Mouse (Mus musculus): ENCODE measurements around the gene Scn4b.

Scn4b gene

DNA sequence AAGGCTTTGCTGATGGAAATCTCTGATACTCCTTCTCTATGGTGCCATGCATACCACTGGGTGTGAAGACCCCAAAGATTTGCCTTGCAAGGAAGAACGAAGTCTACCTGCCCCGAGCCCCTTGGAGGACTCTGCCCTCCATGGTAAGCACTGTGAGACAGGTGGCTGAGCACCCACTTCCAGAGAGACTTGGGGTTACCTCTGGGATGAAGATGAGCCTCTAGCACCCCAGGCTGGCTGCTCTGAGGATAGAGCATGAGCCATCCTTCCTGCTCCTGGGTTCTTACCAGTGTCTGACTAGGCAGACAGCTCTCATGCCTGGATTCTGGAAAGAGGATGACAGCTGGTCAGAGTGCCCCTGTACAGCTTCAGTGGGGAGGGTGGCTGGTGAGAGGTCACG is 8.1 kb upstream of the Scn4b start:
- DNase-seq, result no peak

DNA sequence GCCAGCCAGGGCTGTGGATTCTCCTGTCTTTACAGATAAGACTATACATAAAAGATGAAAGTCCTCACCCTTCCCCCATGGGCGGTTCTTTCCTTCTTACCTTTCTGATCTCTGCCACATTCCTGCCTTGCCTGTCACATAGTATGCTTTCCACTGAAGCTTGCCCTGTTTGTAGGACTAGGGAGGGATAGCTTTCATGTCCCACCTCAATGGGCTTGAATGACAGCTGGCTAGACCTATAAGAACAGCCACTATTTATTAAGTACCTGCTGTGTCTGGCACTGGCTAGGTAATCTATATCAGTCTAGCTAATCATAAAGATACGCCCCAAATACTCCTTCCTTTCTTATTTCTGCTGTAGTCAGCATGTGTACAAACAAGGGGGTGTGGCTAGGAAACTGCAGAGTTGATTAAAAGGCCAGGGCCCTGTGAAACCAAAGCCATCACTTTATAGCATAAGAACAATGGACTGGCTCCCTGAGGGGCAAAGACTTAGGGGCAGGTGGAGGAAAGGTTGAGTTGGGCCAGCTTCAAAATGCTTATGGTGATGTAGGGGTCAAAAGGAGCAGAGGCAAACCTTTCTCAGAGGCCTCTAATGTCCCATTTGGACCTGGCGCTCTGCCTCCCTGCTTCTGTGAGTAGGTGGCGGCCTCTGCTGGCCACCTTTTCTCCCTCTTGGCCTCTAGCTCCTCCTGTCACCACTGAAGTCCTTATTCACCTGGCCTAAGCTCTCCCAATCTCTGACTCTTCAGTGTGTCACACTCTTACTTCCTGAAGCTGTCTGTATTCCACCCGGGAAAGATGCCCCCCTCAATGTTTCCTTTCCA is 4.5 kb upstream of the Scn4b start:
- DNase-seq, result peak; percentile 85

DNA sequence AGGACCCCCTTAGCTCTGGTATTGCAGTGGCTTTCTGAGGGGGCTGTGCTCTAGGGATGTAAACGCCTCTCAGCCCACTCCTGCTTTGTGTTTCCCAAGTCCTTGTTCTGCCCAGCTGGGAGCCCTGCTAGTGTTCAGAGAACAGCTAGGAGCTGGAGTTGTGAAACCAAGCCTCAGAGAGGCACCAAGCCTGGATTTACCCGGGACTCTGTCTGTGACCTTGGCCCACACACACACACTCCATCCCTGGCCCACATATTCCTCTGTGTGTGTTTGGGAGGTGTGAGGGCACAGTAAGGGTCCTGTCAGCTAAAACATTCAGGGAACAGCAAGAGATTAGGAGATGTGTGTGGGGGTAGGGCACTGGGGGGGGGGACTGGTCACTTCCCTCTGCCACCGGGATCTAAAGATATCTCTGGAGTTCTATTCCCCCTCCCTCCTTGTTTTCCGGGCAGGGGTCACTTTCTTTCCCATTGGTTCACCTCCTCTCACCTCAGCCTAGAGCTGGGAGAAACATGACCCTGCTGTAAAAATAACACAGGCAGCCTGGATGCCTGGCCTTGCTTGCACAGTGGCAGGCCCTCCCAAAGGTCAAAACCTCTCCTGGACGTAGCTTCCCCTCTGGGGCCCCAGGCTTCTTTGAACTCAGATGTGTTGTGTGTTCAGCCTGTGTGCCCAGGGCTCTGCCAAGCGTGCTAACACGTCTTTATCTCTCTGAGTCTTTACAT is 1.6 kb upstream of the Scn4b start:
- DNase-seq, result no peak

DNA sequence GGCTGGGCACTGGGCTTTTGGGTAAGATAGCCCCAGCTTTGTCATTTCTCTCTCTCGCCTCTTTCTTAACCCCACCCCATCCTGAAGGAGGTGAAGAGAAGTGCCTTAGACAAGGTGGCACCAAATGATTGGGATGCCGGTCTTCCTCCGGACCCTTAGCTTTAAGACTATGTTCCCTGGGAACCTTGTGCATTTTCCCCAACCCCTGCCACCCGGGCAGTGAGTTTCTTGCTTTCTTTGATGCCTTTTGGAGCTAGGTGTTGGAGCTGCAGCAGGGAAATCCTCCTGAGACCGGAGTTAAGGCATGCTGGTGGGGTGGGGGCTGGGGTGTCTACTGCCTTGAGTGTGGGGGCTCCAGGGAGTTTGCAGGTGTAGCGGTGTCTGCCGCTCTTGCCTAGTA is 887 bp downstream of the Scn4b start:
- DNase-seq, result no peak

DNA sequence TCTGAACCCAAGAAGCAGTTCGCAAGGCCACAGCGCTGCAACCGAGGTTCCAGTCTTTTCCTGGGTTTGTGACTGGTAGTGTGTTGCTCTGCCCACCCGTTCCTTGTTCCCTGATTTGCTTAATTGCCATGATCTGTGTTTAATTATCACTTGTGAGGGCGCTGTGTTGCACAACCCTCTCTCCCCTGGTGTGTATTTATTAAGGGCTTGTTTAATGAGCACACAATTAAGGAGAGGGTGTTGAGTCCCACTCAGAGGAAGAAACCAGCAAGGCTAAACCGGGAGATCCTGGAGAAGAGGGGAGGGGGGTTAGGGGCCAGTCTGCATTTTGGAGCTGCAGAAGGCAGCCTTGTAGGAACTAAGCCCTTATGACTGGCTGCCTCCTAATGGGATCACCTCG is 2.8 kb downstream of the Scn4b start:
- DNase-seq, result no peak

DNA sequence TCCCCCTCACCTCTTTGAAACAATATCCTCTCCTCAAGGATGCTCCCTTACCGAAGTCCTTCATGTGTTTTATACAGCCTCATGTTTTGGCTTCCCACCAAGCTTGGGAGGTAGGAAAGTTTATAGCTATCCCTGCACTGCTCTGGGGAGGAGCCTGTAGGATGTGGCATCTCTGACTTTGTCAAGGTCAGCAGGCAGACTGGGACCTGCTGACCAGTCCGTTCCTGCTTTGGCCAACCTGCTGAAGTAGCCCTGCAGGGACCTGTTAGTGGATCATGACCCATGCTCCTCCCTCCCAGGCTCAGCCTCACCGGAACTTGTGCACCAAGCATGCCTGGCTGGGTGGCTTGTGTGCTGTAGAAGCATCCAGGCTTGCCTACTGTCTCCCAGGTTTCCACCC is 4.5 kb downstream of the Scn4b start:
- no peak for DNase-seq

DNA sequence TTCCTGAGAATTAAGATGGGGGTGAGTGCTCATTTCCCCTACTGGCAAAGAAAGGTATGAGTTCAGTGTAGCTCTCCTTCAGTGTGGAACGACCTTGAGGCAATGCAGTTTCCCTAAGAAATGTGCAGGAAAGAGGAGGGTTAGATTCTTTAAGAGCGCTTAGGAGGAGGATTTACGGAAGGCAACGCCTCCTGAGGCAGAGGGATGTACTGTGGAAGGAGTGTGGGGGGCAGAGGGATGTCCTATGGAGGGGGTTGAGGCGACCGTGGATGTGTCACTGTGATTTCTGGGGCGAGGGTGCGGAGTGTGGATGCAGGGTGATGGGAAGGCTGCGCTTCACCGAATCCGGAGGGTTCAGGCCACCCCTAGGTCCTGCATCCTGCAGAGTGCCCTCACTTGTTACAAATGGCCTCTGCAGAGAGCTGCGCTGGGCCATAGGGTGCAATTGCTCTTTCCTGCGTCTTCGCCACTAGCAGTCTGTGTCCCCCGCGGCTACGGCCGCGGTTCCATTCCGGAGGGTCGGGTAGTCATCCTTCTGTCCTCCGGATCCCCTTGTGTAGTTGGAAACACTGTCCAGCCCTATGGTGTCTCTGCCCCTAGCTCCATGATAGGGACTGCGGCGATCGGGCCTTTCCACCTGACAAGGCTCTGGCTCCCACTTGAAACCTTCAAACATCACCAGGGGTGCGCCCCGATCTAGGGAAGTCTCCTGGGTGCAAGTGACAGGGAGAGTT is 7.5 kb downstream of the Scn4b start:
- peak; percentile 35 for DNase-seq

DNA sequence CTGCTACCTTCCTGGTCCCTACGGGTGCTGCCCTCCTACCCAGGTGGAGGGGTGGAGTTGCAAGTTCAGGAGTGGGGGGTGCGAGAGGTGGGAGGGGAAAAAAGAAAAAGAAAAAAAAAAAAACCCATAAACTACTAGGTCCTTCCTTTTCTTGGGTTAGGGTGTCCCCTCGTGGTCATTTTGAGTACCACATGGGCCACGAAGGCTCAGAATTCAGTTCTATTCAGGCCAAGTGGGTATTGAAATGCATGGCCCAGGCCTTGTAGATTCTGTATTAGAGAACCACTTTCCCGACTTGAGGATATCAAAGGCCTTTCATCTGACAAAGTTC is 8.0 kb downstream of the Scn4b start:
- peak; percentile 85 for DNase-seq

DNA sequence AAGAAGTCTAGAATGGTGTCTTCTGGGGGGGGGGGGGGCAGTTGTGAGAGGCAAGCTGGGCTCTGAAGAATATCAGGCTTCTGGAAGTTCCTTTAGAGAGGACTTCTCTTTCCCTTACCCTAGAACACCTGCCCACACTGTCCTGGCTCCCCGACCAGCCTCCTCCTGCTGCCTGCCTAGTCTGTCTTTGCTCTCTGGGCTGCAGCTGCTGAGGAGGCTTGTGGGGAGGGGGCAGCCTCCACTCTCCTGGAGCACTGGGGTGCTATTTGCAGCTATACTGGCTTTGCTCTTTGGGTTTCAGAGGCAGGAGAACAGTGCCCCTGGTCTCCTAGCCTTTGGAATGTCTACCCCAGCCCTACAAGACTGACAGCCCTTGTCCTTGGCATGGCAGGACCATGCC is 12.7 kb downstream of the Scn4b start:
- no peak for DNase-seq

DNA sequence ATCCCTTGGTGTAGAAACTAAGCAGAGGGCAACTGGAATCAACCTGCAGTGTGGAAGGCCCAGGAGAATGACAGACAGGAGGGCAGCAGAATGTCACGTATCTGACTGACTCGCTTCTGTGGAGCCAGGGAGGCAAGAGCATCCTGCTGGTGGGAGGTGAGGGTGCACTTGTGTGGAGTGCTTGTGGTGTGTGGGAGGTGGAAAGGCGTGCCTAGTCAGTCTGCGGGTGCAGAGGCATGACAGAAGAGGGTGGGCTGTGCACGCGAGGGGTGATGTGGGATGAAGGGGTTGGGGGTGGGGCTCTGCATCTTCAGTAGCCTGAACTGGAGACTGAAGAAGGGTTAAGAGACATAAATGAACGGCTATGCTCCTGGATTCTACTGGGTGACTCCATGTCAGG is 15.2 kb downstream of the Scn4b start:
- DNase-seq, result no peak

DNA sequence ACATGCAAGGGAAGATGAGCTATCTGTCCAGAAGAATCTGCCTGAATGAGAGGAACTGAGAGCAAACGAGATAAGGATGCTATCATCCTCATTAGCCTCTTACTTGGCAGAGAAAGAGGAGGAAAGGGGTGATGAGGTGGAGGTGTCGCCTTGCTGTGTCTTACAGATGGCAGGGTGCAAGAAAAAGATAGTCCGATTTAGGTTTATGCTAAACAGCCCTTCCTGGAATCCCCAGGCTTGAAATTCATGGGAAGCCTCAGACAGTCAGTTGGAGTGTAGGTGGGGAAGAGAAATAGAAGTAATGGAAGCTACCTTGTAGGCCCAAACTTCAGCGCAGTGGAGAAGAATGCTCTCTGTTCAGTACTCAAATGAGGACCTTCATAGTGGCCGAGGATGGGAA is 29.7 kb downstream of the Scn4b start:
- no peak for DNase-seq

DNA sequence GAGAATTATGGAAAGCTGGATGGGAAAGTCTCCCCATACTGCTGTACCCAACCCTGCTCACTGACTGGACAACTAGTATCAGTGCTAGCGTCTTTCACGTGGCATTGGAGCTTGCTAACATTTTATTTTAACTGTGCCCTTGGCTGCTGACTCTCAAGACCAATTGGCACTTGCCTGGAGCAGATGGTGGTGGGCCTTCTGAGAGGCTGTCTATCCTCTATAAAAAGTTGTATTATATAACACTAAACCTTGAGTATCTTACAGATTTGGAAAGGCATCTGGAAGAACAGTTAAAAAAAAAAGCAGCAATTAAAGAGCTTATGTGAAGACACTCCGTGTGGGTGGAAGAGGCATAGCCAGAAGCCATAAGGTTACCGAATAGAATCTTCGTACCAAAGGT is 32.0 kb downstream of the Scn4b start:
- DNase-seq, result no peak

DNA sequence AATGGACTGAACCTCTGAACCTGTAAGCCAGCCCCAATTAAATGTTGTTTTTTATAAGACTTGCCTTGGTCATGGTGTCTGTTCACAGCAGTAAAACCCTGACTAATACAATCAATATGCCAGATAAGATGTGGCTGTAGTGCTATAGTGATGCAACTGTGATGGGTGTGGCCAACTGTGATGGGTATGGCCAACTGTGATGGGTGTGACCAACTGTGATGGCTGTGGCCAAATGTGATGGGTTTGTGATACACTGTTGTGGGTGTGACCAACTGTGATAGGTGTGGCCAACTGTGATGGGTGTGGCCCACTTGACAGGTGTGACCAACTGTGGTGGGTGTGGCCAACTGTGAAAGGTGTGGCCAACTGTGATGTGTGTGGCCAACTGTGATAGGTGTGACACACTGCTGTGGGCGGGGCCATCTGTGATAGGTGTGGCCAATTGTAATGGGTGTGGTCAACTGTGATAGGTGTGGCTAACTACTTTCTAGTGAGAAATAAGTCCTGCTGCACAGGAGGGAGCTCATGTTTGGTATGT is 32.9 kb downstream of the Scn4b start:
- DNase-seq, result no peak

DNA sequence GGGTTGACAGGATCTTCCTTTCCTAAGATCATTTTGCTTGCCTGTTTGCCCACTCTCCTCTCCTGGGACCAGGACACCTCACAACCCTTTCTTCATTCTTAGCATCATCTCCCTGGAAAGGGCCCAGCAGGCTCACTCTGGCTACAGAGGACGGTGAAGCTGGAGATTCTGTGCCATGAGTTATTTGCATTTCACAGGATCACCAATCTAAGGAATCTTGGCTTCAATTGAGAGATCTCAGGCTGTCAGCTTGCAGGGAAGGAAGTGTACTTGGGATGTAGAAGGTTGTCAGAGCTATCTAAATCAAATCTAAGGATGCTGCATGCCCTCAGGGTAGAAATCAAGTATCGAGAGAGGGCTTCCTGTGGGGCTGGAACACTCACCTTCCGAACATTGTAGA is 35.3 kb downstream of the Scn4b start:
- DNase-seq, result no peak

DNA sequence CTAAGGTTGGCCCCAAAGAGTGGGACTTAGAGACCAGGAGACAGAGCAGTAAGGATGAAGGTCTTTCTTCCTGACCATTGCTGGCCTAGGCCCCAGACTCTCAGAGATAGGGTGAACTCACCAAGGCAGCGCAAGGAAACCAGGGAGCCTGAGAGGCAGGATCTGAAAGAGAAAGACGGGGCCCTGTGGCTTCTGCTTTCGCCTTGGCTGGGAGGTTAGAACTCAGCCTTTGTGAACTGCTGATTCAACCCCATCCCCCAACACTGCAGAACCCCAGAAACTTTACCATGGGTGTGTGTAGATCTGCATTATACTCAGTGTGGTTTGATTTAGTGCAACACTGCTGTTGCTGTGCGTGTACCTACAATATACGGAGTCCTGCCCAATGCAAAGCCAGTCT is 41.1 kb downstream of the Scn4b start:
- DNase-seq, result no peak

DNA sequence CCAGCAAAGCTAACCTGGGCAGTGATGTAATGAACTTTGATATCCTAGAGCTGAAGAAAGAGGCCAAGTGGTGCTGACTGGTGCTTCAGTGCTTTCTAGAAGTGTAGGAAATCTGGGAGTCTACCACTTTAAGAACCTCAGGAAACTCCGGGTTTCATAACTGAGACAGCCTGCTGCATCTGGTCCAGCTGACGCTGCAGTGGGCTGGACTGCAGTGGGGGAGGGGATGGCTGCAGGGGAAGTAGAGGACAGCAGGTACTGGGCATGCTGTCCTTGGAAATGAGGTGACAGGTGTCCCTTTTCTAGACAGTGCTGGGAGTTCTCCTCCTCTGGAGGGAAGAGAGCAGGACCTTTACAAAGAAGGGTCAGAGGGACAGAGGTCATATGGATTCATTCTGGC is 43.6 kb downstream of the Scn4b start, which contains the start of gene BC049352:
TSS of gene BC049352 (plus strand) at position 238 of the 400 bp plus-strand sequence.
- DNase-seq, result no peak

DNA sequence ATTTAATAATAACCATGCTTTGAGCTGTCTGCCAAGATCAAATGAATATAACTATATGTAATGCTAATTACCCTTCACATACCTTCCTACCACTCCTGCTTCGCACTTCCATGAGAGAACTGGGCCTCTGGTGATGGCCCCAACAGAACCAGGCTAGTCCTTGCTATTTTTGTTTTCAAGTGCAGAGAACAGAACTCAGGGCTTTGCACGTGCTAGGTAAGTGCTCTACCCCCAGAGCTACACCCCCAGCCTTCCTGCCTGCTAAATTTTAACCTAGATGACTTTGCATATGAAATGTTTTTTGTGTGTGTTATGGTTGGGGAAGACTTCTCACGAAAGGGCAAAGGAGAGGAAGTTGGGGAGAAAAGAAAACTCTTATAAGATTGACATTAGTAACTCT is 44.3 kb downstream of the Scn4b start:
- no peak for DNase-seq

DNA sequence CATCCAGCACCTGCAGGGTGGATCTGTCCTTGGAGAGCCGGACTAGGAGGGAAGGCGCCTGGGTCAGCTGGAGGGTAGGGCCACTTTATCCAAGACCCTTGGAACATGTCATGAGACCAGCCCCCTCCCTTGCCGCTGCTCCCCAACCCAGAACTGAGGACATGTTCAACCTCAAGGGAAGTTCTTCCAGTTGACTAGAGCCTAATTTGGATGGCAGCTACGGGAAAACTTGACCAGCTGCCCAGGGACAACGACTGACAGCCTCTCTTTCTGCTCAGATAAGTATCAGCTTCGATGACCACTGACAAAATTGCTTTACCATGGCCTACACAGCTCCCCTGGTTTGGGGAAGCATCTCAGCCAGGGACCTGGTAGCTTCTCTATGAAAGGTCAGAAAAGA is 45.1 kb downstream of the Scn4b start:
- DNase-seq, result no peak

DNA sequence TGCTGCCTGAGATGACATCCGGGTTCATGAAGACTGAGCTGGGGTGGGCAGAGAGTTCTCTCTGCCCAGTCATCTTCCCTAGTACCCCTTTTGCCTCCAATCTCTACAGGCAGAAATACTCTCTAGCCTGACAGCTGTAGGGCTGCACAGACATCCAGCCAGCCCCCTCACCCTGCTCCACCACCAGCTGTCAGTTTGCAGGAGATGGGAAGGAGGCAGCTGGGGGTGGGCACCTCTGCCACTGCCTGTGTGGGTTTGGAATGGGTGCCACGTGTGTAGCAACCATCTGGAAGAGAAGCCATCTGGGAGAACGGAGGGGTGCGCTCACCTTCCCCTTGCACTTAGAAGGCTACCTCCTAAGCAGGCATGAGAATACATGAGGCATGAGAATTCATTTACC is 47.1 kb downstream of the Scn4b start:
- no peak for DNase-seq

DNA sequence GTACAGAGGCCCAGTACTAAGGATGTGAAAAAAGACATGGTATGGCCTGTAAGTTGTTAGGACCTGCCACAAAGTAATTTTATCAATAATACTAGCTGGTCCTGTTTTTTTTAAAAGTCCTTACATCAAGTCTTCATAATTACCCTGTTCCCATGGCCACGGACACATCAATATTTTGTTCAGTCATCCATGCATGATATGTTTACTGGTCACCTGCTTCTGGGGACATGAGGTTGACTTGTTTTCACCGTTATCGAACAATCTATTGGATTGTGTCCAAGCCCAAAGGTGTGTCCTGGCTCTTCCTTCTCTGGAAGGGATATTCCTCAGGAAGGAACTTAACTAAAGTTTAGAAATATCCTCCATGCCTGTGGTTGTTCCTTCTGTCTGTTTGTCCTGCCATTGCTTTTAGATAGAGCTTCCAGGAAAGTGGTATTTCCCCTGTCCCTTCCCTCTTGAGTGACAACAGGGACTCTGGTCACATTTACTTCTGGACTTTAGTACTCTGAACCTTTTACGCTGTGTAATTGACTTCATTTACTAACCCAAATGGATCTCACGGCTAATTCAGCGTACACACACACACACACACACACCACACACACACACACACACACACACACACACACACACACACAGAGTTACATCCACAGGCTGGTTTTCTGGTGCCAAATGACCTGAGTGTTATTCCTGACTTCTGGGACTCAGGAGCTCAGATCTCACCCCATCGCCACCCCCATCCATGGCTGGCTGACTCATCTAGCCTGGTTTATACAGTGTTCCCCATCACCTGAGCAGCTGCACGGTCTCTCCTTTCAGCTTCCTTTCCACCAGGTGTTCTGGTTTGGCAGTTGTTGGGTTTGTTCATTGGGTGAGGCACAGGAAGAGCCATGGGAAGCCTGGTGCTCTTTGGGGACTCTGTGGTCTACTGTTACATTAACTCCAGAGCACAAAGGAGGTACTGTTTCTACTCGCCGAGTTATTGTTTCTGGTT is 50.7 kb downstream of the Scn4b start:
- DNase-seq, result no peak

DNA sequence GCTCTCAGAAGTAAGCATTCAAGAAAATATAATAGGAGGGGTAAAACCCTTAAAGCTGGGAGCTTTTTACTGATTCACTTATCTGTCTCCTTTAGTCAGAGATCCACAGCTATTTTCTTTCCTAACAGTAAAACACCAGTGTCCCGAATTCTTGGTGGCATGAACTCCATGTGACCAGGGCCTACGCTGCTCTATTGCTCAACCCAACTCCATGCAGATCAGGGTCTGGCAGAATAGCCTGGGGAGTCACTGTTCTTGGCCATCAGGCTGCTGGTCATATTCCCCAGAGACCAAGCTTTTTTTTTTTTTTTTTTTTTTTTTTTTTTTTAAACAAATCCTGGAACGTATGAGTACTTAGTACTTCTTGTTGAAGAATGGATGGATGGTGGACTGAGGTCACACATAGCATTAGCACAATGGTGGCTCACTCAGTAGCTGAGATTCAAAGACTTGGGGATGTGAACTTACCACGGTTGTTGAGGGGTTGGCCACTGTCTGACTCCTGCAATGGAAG is 51.5 kb downstream of the Scn4b start:
- DNase-seq, result no peak

DNA sequence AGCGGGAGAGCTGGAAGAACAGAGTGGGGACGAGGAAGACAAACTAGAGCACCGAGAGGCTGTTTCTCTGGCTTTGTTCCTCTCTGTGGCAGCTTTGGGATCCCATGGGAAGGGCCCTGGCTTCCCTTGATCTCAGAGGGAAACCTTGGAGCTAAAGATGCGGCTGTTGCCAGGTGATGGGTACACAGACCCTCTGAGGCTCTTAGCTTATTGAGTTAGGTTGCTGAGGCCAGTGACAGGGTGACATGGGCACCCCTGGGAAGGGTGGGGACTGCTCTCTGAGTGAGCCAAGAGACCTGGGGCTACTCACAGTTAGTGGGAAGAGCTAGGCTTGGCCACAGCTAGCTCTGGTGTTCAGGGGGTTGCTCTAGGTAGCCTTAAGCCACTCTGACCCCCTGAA is 57.3 kb downstream of the Scn4b start:
- no peak for DNase-seq

Data from cerebellum, adult 9-10 months (tissue).